In the genomic region with DNA sequence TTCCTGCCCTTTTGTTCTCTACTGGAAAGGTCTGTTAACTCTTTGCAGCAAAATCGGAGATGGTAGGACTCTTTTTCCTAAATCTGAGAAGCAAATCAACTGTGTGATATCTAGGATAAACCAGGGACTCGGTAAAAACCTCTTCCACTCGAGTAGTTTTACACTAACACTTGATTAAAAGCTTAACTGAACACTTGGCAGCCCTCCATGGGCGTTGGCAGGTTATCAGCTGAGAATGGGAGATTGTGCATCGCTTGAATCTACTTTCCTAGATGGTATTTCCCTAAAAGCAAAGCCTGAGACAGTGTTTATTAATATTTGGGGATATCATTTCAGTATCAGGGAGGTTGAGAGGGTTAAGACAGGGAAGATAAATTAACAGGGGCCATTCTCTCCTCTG, we compare ENCODE assay signal across 8 mouse cellular contexts.
A peak's percentile ranks its signal among the peaks of the same experiment; 100 is the strongest.
DNase-seq lines count a peak whose midpoint lies in the region; ATAC-seq and TF ChIP-seq lines count a peak whose summit lies in the region.
"Had no signal": no experiment of that assay in that cellular context is flagged by ENCODE, and none has a peak within 500 bp of the region (broad histone marks: within the 10 kb centered on the region; RNA-seq: fewer than 3 reads in every experiment).

No protein-coding gene starts in this region.

- H3K4me2 ChIP-seq in lung, postnatal 0 days (replicated peaks; ENCODE audit: low read depth, low read length) = no peak overlapping the region

- peak; percentile 24 to 31 for DNase-seq in lung, adult 18-20 months
- no peak for DNase-seq in lung, postnatal 0 days (ENCODE audit: low spot score)
- peak; percentile 88 for DNase-seq in cerebellum, adult 9-10 months
- peak; percentile 56 to 86 for DNase-seq in layer of hippocampus, adult 18-20 months (ENCODE audit: low spot score in 2 of 2)
- DNase-seq in ovary, postnatal 36 days (ENCODE audit: low spot score) = peak; percentile 29
- DNase-seq in spleen, adult 12 weeks (ENCODE audit: low spot score) = no peak
- DNase-seq in thymus, postnatal 36 days = no peak

- 29% methylated on average over 5 of the region's 5 CpGs for WGBS in lung, postnatal 0 days

- no peak overlapping the region for H3K9ac ChIP-seq in lung, postnatal 0 days (replicated peaks; ENCODE audit: low read depth)

- no peaks in the 10 kb centered on the region for H3K36me3 ChIP-seq in lung, postnatal 0 days (ENCODE audit: insufficient read depth, low read length)

- no peaks in the 10 kb centered on the region for H3K4me1 ChIP-seq in lung, postnatal 0 days (ENCODE audit: insufficient read depth, low read depth, low read length)

- no peak overlapping the region for H3K4me3 ChIP-seq in lung, postnatal 0 days (ENCODE audit: low read depth, low read length)
- H3K4me3 ChIP-seq: erythroblast, embryonic 14.5 days had no signal

- no peak overlapping the region for H3K27ac ChIP-seq in lung, postnatal 0 days (ENCODE audit: low read length)

- no peak for ATAC-seq in lung, postnatal 0 days

- TF ChIP-seq EP300 in lung, postnatal 0 days (IDR thresholded peaks at IDR 0.05) = no peak

- H3K27me3 ChIP-seq in lung, postnatal 0 days (replicated peaks; ENCODE audit: insufficient read depth, low read length) = no peaks in the 10 kb centered on the region

- TF ChIP-seq CTCF in lung, postnatal 0 days (IDR thresholded peaks at IDR 0.05) = no peak

- no peaks in the 10 kb centered on the region for H3K9me3 ChIP-seq in lung, postnatal 0 days (ENCODE audit: low read length)

Comparison
In these comparisons a context has a peak if more than half of its experiments do, and no peak if none do; other contexts are left out.
1. DNase-seq: peak in lung, adult 18-20 months (2 of 2), cerebellum, adult 9-10 months (single experiment), layer of hippocampus, adult 18-20 months (2 of 2) and ovary, postnatal 36 days (single experiment); none in lung, postnatal 0 days (single experiment), spleen, adult 12 weeks (single experiment) and thymus, postnatal 36 days (0 of 2).